Mouse (Mus musculus) megakaryocyte, adult 5-6 weeks (primary cell): ENCODE measurements around the gene Tekt3. TPM values are rescaled to one million over a fixed set of nuclear protein-coding genes. Genes with fewer than 3 reads are reported as not detected.

ENCODE experiments used
- ATAC-seq: 2 replicates; pipeline ENCODE4 v1.8.0; 2016; ENCODE audit warnings: mild to moderate bottlenecking, inconsistent platforms; ENCODE audit not compliant: poor library complexity, severe bottlenecking
- total RNA-seq, 2 experiments: library from RNA; stranded (forward) in 1 of 2; stranded (reverse) in 1 of 2; fragments of 153-499, 151-499 nt in 1 of 2; fragments of 221-1000, 200-1000 nt in 1 of 2; gene quantifications; 2 replicates each; pipeline versions ENCODE4 v1.2.3 to v1.2.4; 2015 to 2017

Gene Tekt3
- total RNA-seq, 2 experiments from 2014 or later = not detected

DNA sequence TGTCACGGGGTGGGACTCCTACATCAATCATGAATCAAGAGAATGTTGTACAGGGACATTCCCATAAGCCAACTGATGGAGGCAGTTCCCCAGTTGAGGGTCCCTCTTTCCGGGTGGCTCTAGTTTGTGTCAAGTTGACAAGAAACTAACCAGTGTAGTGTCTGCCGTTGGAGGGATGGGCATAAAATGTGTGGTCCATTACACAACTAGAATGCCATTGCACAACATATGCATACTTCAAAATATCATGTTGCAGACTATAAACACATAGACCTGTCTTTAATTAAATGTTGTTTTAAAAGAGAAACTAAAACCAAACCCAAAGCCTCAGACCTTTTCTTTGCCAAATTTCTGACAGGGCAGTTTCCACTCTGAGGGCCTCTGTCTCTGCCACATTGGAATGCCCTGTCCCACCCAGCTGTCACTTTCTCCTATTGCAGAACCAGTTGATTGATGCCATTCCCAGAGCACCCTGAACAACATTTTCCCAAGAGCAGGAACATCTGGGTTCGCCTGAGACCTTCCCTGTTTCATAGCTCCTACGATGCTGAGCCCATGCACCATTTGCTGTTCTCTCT lies 3.0 kb upstream of the Tekt3 start:
- ATAC-seq = no peak

GRCm38 (mm10) chr11:63059911-63060310 lies 1.5 kb upstream of the Tekt3 start:
- ATAC-seq = no peak

GRCm38 (mm10) chr11:63066526-63066925 lies 5.1 kb downstream of the Tekt3 start:
- no peak for ATAC-seq

DNA sequence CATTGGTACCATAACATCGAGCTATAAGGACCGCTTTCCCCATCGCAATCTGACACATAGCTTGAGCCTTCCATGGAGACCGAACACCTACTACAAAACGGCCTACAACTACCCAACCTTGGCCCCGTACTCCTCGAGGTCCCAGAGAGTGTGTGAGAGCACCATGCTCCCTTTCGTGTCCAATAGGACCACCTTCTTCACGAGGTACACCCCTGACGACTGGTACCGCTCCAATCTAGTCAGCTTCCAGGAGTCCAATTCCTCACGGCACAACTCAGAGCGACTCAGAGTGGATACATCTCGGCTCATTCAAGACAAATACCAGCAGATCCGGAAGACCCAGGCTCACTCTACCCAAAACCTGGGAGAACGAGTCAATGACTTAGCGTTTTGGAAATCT lies 8.6 kb downstream of the Tekt3 start:
- no peak for ATAC-seq

GRCm38 (mm10) chr11:63084536-63084935 lies 23.1 kb downstream of the Tekt3 start:
- no peak for ATAC-seq

DNA sequence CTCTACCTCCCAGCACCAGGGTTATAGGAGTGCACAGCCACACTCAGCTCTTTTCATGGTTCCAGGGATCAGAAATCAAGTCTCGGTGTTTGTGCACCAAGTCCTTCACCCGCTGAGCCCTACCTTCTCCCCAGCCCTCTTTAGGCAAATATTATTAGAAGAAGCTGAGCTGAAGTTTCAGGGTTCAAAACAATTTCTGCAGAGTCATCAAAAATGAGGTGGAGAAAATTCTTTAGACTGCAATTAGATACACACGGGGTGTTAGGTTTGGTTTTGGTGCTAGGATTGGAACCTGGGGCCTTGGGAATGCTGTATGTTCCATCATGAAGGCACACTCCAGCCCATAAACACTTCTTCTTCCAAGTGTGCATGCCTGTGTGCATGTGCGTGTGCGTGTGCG lies 27.2 kb downstream of the Tekt3 start:
- ATAC-seq = no peak

DNA sequence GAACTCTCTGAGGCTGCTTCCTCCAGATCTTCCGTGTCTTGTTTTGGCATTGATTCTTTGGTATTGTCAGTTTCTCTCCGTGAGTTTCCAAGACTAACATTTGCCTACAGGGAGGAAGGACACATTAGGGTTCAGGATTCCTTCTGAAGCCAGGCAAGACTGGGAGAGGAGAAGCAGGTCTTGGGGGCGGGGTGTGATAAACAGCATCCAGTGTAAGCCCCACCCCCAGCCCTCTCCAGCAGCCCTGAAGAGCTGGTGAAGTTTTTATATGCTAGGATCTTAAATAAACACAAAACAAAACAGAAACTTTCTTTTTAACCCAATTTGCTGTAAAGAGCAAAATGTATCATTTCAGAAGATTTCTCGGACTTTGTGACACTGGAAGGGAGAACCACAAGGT lies 28.8 kb downstream of the Tekt3 start:
- ATAC-seq = no peak

DNA sequence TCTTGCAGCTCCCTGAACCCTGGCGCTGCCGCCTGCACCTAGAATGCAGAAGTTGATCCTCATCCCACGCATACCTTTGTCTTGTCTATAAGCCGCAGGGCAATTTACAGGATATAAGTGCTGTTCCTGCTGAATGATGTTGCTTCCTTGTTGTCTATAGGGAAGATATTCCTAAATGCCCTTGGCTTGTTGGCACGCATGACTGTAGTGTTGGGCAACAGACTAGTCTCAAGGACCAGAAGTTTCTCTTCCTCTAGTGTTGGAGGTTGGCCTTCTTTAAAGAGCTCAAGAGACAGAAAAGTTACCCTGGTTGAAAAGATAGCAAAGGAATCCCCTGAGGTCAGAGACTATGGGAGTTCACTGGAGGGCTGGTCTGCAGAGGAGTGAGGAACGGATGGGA lies 29.5 kb downstream of the Tekt3 start:
- peak; percentile 27; the same call in 1 of the 2 replicates for ATAC-seq

- no peak for ATAC-seq
Observed at GRCm38 (mm10) chr11:63092271-63092670, 30.8 kb downstream of the Tekt3 start.

DNA sequence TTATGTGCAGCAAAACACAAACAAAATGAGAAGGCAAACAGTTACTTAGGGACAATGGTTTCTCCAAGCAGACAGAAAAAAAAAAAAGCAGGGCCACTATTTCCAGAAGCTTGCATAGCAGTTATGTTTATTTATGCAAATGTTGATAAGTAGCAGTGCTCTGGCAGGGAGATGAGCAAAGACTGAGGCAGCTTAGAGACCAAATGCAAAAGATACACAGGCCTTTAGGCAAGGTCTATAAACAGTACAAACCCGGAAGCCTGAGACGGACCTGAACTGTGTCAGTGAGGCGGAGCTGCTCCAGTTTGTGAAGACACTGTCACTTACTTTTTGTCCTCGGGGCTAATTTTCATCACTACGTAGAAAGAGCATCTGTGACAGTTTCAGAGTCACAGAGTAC lies 32.1 kb downstream of the Tekt3 start:
- ATAC-seq = no peak

- no peak for ATAC-seq
Observed at GRCm38 (mm10) chr11:63094496-63094895, 33.0 kb downstream of the Tekt3 start.

GRCm38 (mm10) chr11:63098016-63098415 lies 36.6 kb downstream of the Tekt3 start:
- no peak for ATAC-seq

- ATAC-seq = no peak
Observed at GRCm38 (mm10) chr11:63099390-63099789, 37.9 kb downstream of the Tekt3 start.

GRCm38 (mm10) chr11:63103256-63103655 lies 41.8 kb downstream of the Tekt3 start:
- ATAC-seq = no peak

DNA sequence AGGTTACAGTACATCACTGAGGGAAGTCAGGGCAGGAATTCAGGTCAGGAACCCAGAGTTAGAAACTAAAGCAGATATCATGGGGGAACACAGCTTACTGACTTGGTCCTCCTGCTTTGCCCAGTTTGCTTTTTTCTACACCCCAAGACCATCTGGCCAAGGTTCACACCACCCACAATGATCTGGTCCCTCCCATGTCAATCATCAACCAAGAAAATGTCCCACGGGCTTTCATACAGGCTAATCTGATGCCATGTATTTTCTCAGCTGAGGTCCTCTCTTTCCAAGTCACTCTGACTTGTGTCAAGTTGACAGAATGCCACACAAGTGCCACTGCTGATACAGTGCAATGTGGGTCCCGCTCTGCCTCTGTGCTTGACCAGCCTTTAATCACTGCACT lies 42.6 kb downstream of the Tekt3 start:
- ATAC-seq = no peak

DNA sequence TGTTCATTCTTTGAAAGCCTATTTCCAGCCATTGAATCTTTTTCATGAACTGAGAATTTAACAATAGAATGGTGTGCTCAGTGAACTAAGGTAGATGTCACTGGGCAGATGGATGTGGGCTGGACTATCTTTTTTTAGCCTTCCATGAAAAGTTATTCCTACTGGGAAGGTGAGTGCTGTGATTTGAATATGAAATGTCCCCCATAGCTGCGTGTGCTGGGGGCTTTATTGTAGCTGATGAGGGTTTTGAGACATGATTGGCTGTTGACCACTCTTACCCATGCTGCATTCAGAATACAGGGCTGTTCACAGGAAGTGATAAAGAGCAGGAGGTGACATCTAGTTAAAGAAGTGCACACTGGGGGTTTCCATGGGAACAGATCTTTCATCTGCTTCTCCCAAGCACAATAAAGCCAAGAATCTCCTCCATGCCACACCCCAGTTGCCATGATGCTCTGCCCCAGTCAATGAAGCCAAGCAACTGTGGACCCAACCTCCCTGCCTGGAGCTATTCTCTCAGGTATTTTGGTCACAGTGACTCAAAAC lies 47.8 kb downstream of the Tekt3 start:
- ATAC-seq = no peak

DNA sequence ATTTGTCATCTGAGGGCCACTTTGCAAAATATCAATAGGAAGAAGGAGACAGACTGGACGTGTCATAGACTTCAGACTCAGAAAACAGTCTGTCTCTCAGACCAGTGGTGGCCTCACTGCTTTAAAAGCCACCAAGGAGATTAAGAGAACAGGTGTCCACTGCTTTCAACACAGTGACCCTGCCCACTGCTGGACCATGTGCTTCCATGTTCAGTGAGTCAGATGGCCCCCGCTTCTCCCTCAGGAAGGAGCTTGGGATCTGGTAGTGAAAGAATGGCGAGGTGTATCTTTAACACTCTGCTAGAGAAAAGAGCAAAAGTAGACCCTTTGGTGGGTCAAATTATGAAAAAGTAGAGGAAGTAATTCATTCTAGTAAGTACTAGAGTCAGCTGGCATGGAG lies 48.9 kb downstream of the Tekt3 start:
- ATAC-seq = no peak

DNA sequence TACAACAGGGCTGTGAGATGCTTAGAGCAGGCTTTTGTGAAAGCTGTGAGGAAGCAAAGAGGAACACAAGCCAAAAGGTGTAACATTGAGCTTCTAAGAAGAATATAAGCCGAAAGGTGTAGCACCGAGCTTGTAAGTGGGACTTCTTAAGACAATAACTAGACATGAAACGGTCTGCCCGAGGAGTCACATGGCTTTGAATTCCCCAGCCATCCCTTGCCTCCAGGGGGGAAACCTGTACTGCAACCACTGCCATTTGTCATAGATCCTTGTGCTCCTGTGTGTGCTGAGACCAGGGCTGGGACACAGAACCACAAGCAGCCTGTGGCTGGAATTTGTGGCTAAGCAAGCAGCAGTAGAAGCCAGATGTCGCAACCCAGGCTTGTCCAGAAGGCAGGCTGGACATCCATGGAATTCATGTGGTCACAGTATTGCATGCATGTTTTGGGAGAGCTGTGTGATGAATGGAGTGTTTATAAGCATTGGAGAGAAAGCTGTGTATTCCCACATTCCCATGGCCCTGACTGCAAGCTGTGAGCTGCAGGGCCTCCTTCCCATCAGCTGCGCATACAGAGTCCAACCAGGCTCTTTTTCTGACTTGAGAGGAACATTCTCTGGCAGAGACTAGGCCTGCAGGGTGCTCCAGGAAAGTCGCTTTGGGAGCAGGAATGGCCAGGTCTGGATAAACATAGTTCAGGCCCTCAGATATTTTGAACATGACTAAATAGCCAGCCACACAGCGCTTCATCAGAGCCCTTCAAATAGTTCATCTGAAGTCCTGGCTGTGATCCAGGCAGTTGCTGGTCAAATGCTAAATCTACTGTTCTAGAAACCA lies 53.6 kb downstream of the Tekt3 start:
- ATAC-seq = no peak

- ATAC-seq = no peak
Observed at GRCm38 (mm10) chr11:63116652-63117051, 55.2 kb downstream of the Tekt3 start.

- ATAC-seq = no peak
Observed at GRCm38 (mm10) chr11:63117266-63117665, 55.8 kb downstream of the Tekt3 start.

DNA sequence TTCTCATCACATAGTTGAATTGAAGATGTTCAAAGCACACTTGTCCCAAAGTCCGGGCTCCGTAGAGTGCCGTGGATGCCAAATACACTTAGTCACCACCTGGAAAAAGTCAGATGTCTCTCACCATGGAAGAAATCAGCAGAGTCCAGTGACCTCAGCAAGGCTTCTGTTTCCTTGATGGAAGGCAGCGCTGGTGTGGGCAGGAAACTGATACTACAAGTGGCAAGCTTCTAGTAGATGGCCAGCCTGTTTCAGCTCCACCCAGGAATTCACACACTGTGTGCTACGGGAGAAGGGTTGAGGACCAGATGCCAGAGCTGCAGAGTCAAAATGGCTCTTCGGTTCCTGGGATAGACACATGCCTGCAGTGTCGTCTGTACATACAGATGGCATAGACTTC lies 58.3 kb downstream of the Tekt3 start:
- ATAC-seq = no peak

- no peak for ATAC-seq
Observed at GRCm38 (mm10) chr11:63122249-63122648, 60.8 kb downstream of the Tekt3 start.
